17 mouse cellular contexts compared by ENCODE assay signal in genomic region chr2:60636910-60637761, GRCm38 (mm10).
A peak's percentile ranks its signal among the peaks of the same experiment; 100 is the strongest.
DNase-seq lines count a peak whose midpoint lies in the region; ATAC-seq and TF ChIP-seq lines count a peak whose summit lies in the region.
"Had no signal": no experiment of that assay in that cellular context is flagged by ENCODE, and none has a peak within 500 bp of the region (broad histone marks: within the 10 kb centered on the region; RNA-seq: fewer than 3 reads in every experiment).

No protein-coding gene starts in this region.

- H3K4me2 ChIP-seq in kidney, embryonic 16.5 days (replicated peaks; ENCODE audit: low read depth, low read length), result 0 out of 2 replicates have a peak overlapping the region, but pooled peaks have one; percentile 4
- no peak overlapping the region for H3K4me2 ChIP-seq in kidney, embryonic 15.5 days
- H3K4me2 ChIP-seq in forebrain, embryonic 15.5 days (replicated peaks), result peak overlapping the region; percentile 33
- H3K4me2 ChIP-seq in midbrain, embryonic 14.5 days (ENCODE audit: low read length), result no peak overlapping the region
- H3K4me2 ChIP-seq: intestine, embryonic 15.5 days; limb, embryonic 15.5 days had no signal

- H3K9me3 ChIP-seq in kidney, embryonic 16.5 days (ENCODE audit: low read length), result no peaks in the 10 kb centered on the region
- H3K9me3 ChIP-seq in kidney, embryonic 15.5 days (replicated peaks), result no peaks in the 10 kb centered on the region
- no peaks in the 10 kb centered on the region for H3K9me3 ChIP-seq in forebrain, embryonic 15.5 days
- H3K9me3 ChIP-seq in midbrain, embryonic 14.5 days (ENCODE audit: control insufficient read depth, low read length), result no peaks in the 10 kb centered on the region
- H3K9me3 ChIP-seq: intestine, embryonic 15.5 days; limb, embryonic 15.5 days had no signal

- no peaks in the 10 kb centered on the region for H3K27me3 ChIP-seq in kidney, embryonic 16.5 days (ENCODE audit: insufficient read depth, low read length)
- H3K27me3 ChIP-seq in kidney, embryonic 15.5 days, result no peaks in the 10 kb centered on the region
- H3K27me3 ChIP-seq in forebrain, embryonic 15.5 days, result peaks cover 7% of the 10 kb centered on the region; the same call in 1 of the 2 replicates
- H3K27me3 ChIP-seq in midbrain, embryonic 14.5 days (ENCODE audit: control insufficient read depth, insufficient read depth, low read length), result no peaks in the 10 kb centered on the region
- H3K27me3 ChIP-seq in cerebellum, adult 2 months (ENCODE audit: control insufficient read depth, insufficient read depth, low read length), result no peaks in the 10 kb centered on the region; the same call in 1 of the 2 replicates
- H3K27me3 ChIP-seq: intestine, embryonic 15.5 days; limb, embryonic 15.5 days had no signal

- TF ChIP-seq CTCF in cerebellum, adult 2 months (IDR thresholded peaks at IDR 0.05; ENCODE audit: borderline replicate concordance, insufficient read depth, low read depth, low read length), result no peak

- no peak overlapping the region for H3K4me3 ChIP-seq in kidney, embryonic 16.5 days (ENCODE audit: low read length)
- H3K4me3 ChIP-seq in kidney, embryonic 15.5 days (replicated peaks), result no peak overlapping the region
- no peak overlapping the region for H3K4me3 ChIP-seq in forebrain, embryonic 15.5 days
- no peak overlapping the region for H3K4me3 ChIP-seq in midbrain, embryonic 14.5 days (replicated peaks; ENCODE audit: low read depth, low read length)
- H3K4me3 ChIP-seq in cerebellum, adult 2 months (replicated peaks; ENCODE audit: insufficient read depth, low read depth, low read length), result no peak overlapping the region
- H3K4me3 ChIP-seq: heart, adult 2 months; intestine, embryonic 15.5 days; limb, embryonic 15.5 days had no signal

- H3K9ac ChIP-seq in kidney, embryonic 16.5 days (replicated peaks; ENCODE audit: low read length), result no peak overlapping the region
- H3K9ac ChIP-seq in kidney, embryonic 15.5 days, result no peak overlapping the region
- peak overlapping the region; percentile 26; the same call in 1 of the 2 replicates for H3K9ac ChIP-seq in forebrain, embryonic 15.5 days (replicated peaks)
- H3K9ac ChIP-seq in midbrain, embryonic 14.5 days (replicated peaks; ENCODE audit: low read length), result no peak overlapping the region
- H3K9ac ChIP-seq: intestine, embryonic 15.5 days; limb, embryonic 15.5 days; liver, postnatal 0 days had no signal

- ATAC-seq in kidney, embryonic 16.5 days (ENCODE audit: low FRiP score, low TSS enrichment), result peak; percentile 51; the same call in 1 of the 2 replicates
- ATAC-seq in kidney, embryonic 15.5 days (replicated peaks; ENCODE audit: low FRiP score), result no peak
- ATAC-seq in forebrain, embryonic 15.5 days (replicated peaks), result peak; percentile 64
- no peak for ATAC-seq in midbrain, embryonic 14.5 days (ENCODE audit: low FRiP score, low TSS enrichment)
- ATAC-seq: intestine, embryonic 15.5 days; liver, postnatal 0 days had no signal

- 42% methylated on average over 20 of the region's 20 CpGs for WGBS in kidney, embryonic 16.5 days
- 44% methylated on average over 20 of the region's 20 CpGs for WGBS in kidney, embryonic 15.5 days
- 15% methylated on average over 20 of the region's 20 CpGs for WGBS in forebrain, embryonic 15.5 days
- 42% methylated on average over 20 of the region's 20 CpGs for WGBS in midbrain, embryonic 14.5 days
- WGBS in cerebellum, adult 2 months, result 37% methylated on average over 20 of the region's 20 CpGs

- H3K36me3 ChIP-seq in kidney, embryonic 16.5 days (ENCODE audit: insufficient read depth, low read length), result no peaks in the 10 kb centered on the region
- no peaks in the 10 kb centered on the region for H3K36me3 ChIP-seq in kidney, embryonic 15.5 days
- H3K36me3 ChIP-seq in forebrain, embryonic 15.5 days, result no peaks in the 10 kb centered on the region
- H3K36me3 ChIP-seq in midbrain, embryonic 14.5 days (ENCODE audit: control insufficient read depth, insufficient read depth, low read length), result no peaks in the 10 kb centered on the region
- H3K36me3 ChIP-seq: intestine, embryonic 15.5 days; limb, embryonic 15.5 days had no signal

- DNase-seq in embryo, embryonic 10.5 days (ENCODE audit: low spot score), result peak; percentile 26
- DNase-seq in embryo, embryonic 10 days (ENCODE audit: low spot score), result no peak
- peak; percentile 60 for DNase-seq in midbrain, embryonic 14.5 days
- no peak for DNase-seq in layer of hippocampus, adult 9-11 months
- no peak for DNase-seq in cerebellum, adult 2 months
- DNase-seq: adrenal gland, postnatal 10 days; cerebellum, adult 8-10 months; heart, adult 2 months; kidney, postnatal 10 days; liver, postnatal 0 days; right cerebral cortex, adult 18-20 months; thymus, postnatal 4 days had no signal

- H3K27ac ChIP-seq in kidney, embryonic 16.5 days (ENCODE audit: low read length), result no peak overlapping the region
- H3K27ac ChIP-seq in kidney, embryonic 15.5 days, result no peak overlapping the region
- no peak overlapping the region for H3K27ac ChIP-seq in forebrain, embryonic 15.5 days (replicated peaks)
- no peak overlapping the region for H3K27ac ChIP-seq in midbrain, embryonic 14.5 days (replicated peaks; ENCODE audit: low read depth, low read length)
- H3K27ac ChIP-seq in cerebellum, adult 2 months (ENCODE audit: insufficient read depth, low read length), result no peak overlapping the region
- H3K27ac ChIP-seq: heart, adult 2 months; intestine, embryonic 15.5 days; limb, embryonic 15.5 days had no signal

- no peak for TF ChIP-seq POLR2A in cerebellum, adult 2 months (IDR thresholded peaks at IDR 0.05; ENCODE audit: borderline replicate concordance, insufficient read depth, low read length)

- H3K4me1 ChIP-seq in kidney, embryonic 16.5 days (ENCODE audit: insufficient read depth, low read length), result peaks cover 6% of the 10 kb centered on the region; the same call in 1 of the 2 replicates
- H3K4me1 ChIP-seq in kidney, embryonic 15.5 days, result 0 out of 2 replicates have a peak, but pooled peaks cover 18% of the 10 kb centered on the region
- peaks cover 17% of the 10 kb centered on the region for H3K4me1 ChIP-seq in forebrain, embryonic 15.5 days
- peaks cover 15% of the 10 kb centered on the region; the same call in 1 of the 2 replicates for H3K4me1 ChIP-seq in midbrain, embryonic 14.5 days (ENCODE audit: control insufficient read depth, insufficient read depth, low read length)
- no peaks in the 10 kb centered on the region; the same call in 1 of the 2 replicates for H3K4me1 ChIP-seq in cerebellum, adult 2 months (ENCODE audit: control insufficient read depth, insufficient read depth, low read length)
- H3K4me1 ChIP-seq: intestine, embryonic 15.5 days; limb, embryonic 15.5 days had no signal

Comparison
In these comparisons a context has a peak if more than half of its experiments do, and no peak if none do; other contexts are left out.
1. DNase-seq: peak in embryo, embryonic 10.5 days (single experiment) and midbrain, embryonic 14.5 days (single experiment); none in embryo, embryonic 10 days (single experiment), layer of hippocampus, adult 9-11 months (single experiment) and cerebellum, adult 2 months (0 of 2).
2. ATAC-seq: peak in kidney, embryonic 16.5 days (single experiment) and forebrain, embryonic 15.5 days (single experiment); none in kidney, embryonic 15.5 days (single experiment) and midbrain, embryonic 14.5 days (single experiment).
3. H3K4me2 ChIP-seq: peak in kidney, embryonic 16.5 days (single experiment) and forebrain, embryonic 15.5 days (single experiment); none in kidney, embryonic 15.5 days (single experiment) and midbrain, embryonic 14.5 days (single experiment).